Mouse (Mus musculus): ENCODE results near the gene Lsamp. TPM values are rescaled to one million over a fixed set of nuclear protein-coding genes. Genes with fewer than 3 reads are reported as not detected.

The Lsamp gene
- polyA plus RNA-seq, 1 experiment = 0.04 TPM

GRCm38 (mm10) chr16:41941591-41942315, 1957.6 kb downstream of the Lsamp start:
- WGBS = 81% methylated on average over 7 of the region's 7 CpGs
- Histone ChIP-seq H3K36me3 (ENCODE audit: control insufficient read depth, insufficient read depth, low read length) (no peaks in the 10 kb centered on the region), H3K27ac (ENCODE audit: insufficient read depth, low read length) (no peak overlapping the region), H3K4me3 (ENCODE audit: extremely low read depth, insufficient read depth, insufficient read length) (no peak overlapping the region), H3K27me3 (ENCODE audit: control insufficient read depth, insufficient read depth, low read length) (no peaks in the 10 kb centered on the region), H3K4me1 (ENCODE audit: control insufficient read depth, insufficient read depth, insufficient read length) (no peaks in the 10 kb centered on the region)
- TF ChIP-seq POLR2A (IDR thresholded peaks at IDR 0.05; ENCODE audit: low read depth, low read length) (no peak), CTCF (IDR thresholded peaks at IDR 0.05; ENCODE audit: extremely low read depth, insufficient read depth, insufficient read length, insufficient replicate concordance) (no peak)
- DNase-seq (ENCODE audit: low read depth in 1 of 2, low spot score in 2 of 2) = no peak

GRCm38 (mm10) chr16:41957811-41958210, 1973.7 kb downstream of the Lsamp start:
- H3K27ac ChIP-seq (ENCODE audit: insufficient read depth, low read length) = no peak overlapping the region
- 89% methylated on average over 3 of the region's 3 CpGs for WGBS
- no peaks in the 10 kb centered on the region for H3K36me3 ChIP-seq (ENCODE audit: control insufficient read depth, insufficient read depth, low read length)
- no peaks in the 10 kb centered on the region for H3K27me3 ChIP-seq (ENCODE audit: control insufficient read depth, insufficient read depth, low read length)
- TF ChIP-seq CTCF (IDR thresholded peaks at IDR 0.05; ENCODE audit: extremely low read depth, insufficient read depth, insufficient read length, insufficient replicate concordance) (no peak), POLR2A (IDR thresholded peaks at IDR 0.05; ENCODE audit: low read depth, low read length) (no peak)
- no peak overlapping the region for H3K4me3 ChIP-seq (ENCODE audit: extremely low read depth, insufficient read depth, insufficient read length)
- no peak for DNase-seq (ENCODE audit: low read depth in 1 of 2, low spot score in 2 of 2)
- H3K4me1 ChIP-seq (ENCODE audit: control insufficient read depth, insufficient read depth, insufficient read length) = no peaks in the 10 kb centered on the region; the same call in 1 of the 2 replicates

GRCm38 (mm10) chr16:41965636-41966035, 1981.5 kb downstream of the Lsamp start:
- H3K27me3 ChIP-seq (ENCODE audit: control insufficient read depth, insufficient read depth, low read length) = no peaks in the 10 kb centered on the region
- H3K36me3 ChIP-seq (ENCODE audit: control insufficient read depth, insufficient read depth, low read length) = no peaks in the 10 kb centered on the region
- 68% methylated on average over 1 of the region's 1 CpGs for WGBS
- TF ChIP-seq POLR2A (IDR thresholded peaks at IDR 0.05; ENCODE audit: low read depth, low read length) (no peak), CTCF (IDR thresholded peaks at IDR 0.05; ENCODE audit: extremely low read depth, insufficient read depth, insufficient read length, insufficient replicate concordance) (no peak)
- no peak for DNase-seq (ENCODE audit: low read depth in 1 of 2, low spot score in 2 of 2)
- no peak overlapping the region for H3K4me3 ChIP-seq (ENCODE audit: extremely low read depth, insufficient read depth, insufficient read length)
- H3K4me1 ChIP-seq (ENCODE audit: control insufficient read depth, insufficient read depth, insufficient read length) = no peaks in the 10 kb centered on the region
- no peak overlapping the region for H3K27ac ChIP-seq (ENCODE audit: insufficient read depth, low read length)

GRCm38 (mm10) chr16:41969215-41969614, 1985.1 kb downstream of the Lsamp start:
- TF ChIP-seq CTCF (IDR thresholded peaks at IDR 0.05; ENCODE audit: extremely low read depth, insufficient read depth, insufficient read length, insufficient replicate concordance) (no peak), POLR2A (IDR thresholded peaks at IDR 0.05; ENCODE audit: low read depth, low read length) (no peak)
- Histone ChIP-seq H3K4me1 (ENCODE audit: control insufficient read depth, insufficient read depth, insufficient read length) (no peaks in the 10 kb centered on the region), H3K4me3 (ENCODE audit: extremely low read depth, insufficient read depth, insufficient read length) (no peak overlapping the region), H3K27me3 (ENCODE audit: control insufficient read depth, insufficient read depth, low read length) (no peaks in the 10 kb centered on the region), H3K36me3 (ENCODE audit: control insufficient read depth, insufficient read depth, low read length) (no peaks in the 10 kb centered on the region), H3K27ac (ENCODE audit: insufficient read depth, low read length) (no peak overlapping the region)
- WGBS = 76% methylated on average over 2 of the region's 2 CpGs
- no peak for DNase-seq (ENCODE audit: low read depth in 1 of 2, low spot score in 2 of 2)

GRCm38 (mm10) chr16:41974866-41975719, 1990.9 kb downstream of the Lsamp start:
- WGBS = 64% methylated on average over 2 of the region's 2 CpGs

GRCm38 (mm10) chr16:41976897-41977296, 1992.7 kb downstream of the Lsamp start:
- no peaks in the 10 kb centered on the region for H3K36me3 ChIP-seq (ENCODE audit: control insufficient read depth, insufficient read depth, low read length)
- H3K4me1 ChIP-seq (ENCODE audit: control insufficient read depth, insufficient read depth, insufficient read length) = no peaks in the 10 kb centered on the region
- no peak for DNase-seq (ENCODE audit: low read depth in 1 of 2, low spot score in 2 of 2)
- H3K27ac ChIP-seq (ENCODE audit: insufficient read depth, low read length) = no peak overlapping the region
- no peak for TF ChIP-seq POLR2A (IDR thresholded peaks at IDR 0.05; ENCODE audit: low read depth, low read length)
- no peak for TF ChIP-seq CTCF (IDR thresholded peaks at IDR 0.05; ENCODE audit: extremely low read depth, insufficient read depth, insufficient read length, insufficient replicate concordance)
- no peak overlapping the region for H3K4me3 ChIP-seq (ENCODE audit: extremely low read depth, insufficient read depth, insufficient read length)
- H3K27me3 ChIP-seq (ENCODE audit: control insufficient read depth, insufficient read depth, low read length) = no peaks in the 10 kb centered on the region
- WGBS = 71% methylated on average over 5 of the region's 5 CpGs

More at GRCm38 (mm10) chr16:41974866-41975719, 1990.9 kb downstream of the Lsamp start:
- Histone ChIP-seq H3K36me3 (ENCODE audit: control insufficient read depth, insufficient read depth, low read length) (no peaks in the 10 kb centered on the region), H3K4me3 (ENCODE audit: extremely low read depth, insufficient read depth, insufficient read length) (no peak overlapping the region), H3K27me3 (ENCODE audit: control insufficient read depth, insufficient read depth, low read length) (no peaks in the 10 kb centered on the region), H3K4me1 (ENCODE audit: control insufficient read depth, insufficient read depth, insufficient read length) (no peaks in the 10 kb centered on the region), H3K27ac (ENCODE audit: insufficient read depth, low read length) (no peak overlapping the region)
- TF ChIP-seq CTCF (IDR thresholded peaks at IDR 0.05; ENCODE audit: extremely low read depth, insufficient read depth, insufficient read length, insufficient replicate concordance) (no peak), POLR2A (IDR thresholded peaks at IDR 0.05; ENCODE audit: low read depth, low read length) (no peak)
- DNase-seq (ENCODE audit: low read depth in 1 of 2, low spot score in 2 of 2) = no peak
